Mouse (Mus musculus) olfactory bulb, adult 2 months (tissue): Measurements from ENCODE around the gene Nrtn. TPM values are rescaled to one million over a fixed set of nuclear protein-coding genes. Genes with fewer than 3 reads are reported as not detected.
A peak's percentile ranks its signal among the peaks of the same experiment; 100 is the strongest.

ENCODE experiments used
- H3K27ac ChIP-seq: fragments of 200-500 bp; 2 replicates; pipeline ENCODE4 v1.5.1; 2012; ENCODE audit warnings: low read depth, low read length; ENCODE audit not compliant: insufficient read depth
- H3K4me1 ChIP-seq: fragments of 200-500 bp; 2 replicates; pipeline ENCODE4 v1.6.1; 2012; ENCODE audit warnings: low read length; ENCODE audit not compliant: control insufficient read depth, insufficient read depth
- H3K4me3 ChIP-seq: fragments of 200-500 bp; 2 replicates; pipeline ENCODE4 v1.5.1; 2012; ENCODE audit warnings: mild to moderate bottlenecking, low read depth, low read length, moderate library complexity; ENCODE audit not compliant: insufficient read depth
- CTCF ChIP-seq: fragments of 200-500 bp; IDR thresholded peaks from 2 replicates; pipeline ENCODE4 v1.5.1; 2012; ENCODE audit warnings: low read depth, mild to moderate bottlenecking, low read length, moderate library complexity; ENCODE audit not compliant: insufficient read depth
- POLR2A ChIP-seq: fragments of 200-500 bp; IDR thresholded peaks from 2 replicates; pipeline ENCODE4 v1.6.1; 2012; ENCODE audit warnings: mild to moderate bottlenecking, low read depth, low read length, moderate library complexity; ENCODE audit not compliant: insufficient read depth
- WGBS: fragments of 180-500 bp; shearing (Covaris S2); methylation state at CpG from one replicate; pipeline ENCODE4 v1.1.7; 2018; 5-methylcytosine and 5-hydroxymethylcytosine counted together
- polyA plus RNA-seq: library from polyadenylated mRNA; stranded (reverse); fragments of >200 nt; gene quantifications from 2 replicates; pipeline ENCODE4 v1.2.4, GENCODE M21; 2012; ENCODE audit warnings: low replicate concordance; ENCODE audit not compliant: missing spikeins, insufficient read depth, insufficient read length

The Nrtn gene
- polyA plus RNA-seq, 1 experiment: not detected

- peaks cover 27% of the 10 kb centered on the region for H3K4me1 ChIP-seq
- H3K27ac ChIP-seq: no peak overlapping the region
- no peak overlapping the region for H3K4me3 ChIP-seq
- TF ChIP-seq POLR2A (no peak), CTCF (no peak)
- WGBS: 28% methylated on average over 6 of the region's 6 CpGs
Observed at GRCm38 (mm10) chr17:56729151-56729550, 28.2 kb downstream of the Nrtn start.

- Histone ChIP-seq H3K4me1 (peaks cover 28% of the 10 kb centered on the region), H3K4me3 (no peak overlapping the region), H3K27ac (no peak overlapping the region)
- WGBS: 7% methylated on average over 12 of the region's 12 CpGs
- TF ChIP-seq CTCF (no peak), POLR2A (no peak)
Observed at GRCm38 (mm10) chr17:56728117-56728516, 29.2 kb downstream of the Nrtn start.

GRCm38 (mm10) chr17:56727659-56728058, 29.7 kb downstream of the Nrtn start:
- no peak overlapping the region for H3K27ac ChIP-seq
- 21% methylated on average over 12 of the region's 12 CpGs for WGBS
- H3K4me3 ChIP-seq: no peak overlapping the region
- TF ChIP-seq POLR2A (no peak), CTCF (no peak)
- peaks cover 31% of the 10 kb centered on the region for H3K4me1 ChIP-seq

- WGBS: 39% methylated on average over 7 of the region's 7 CpGs
- peaks cover 31% of the 10 kb centered on the region for H3K4me1 ChIP-seq
- no peak for TF ChIP-seq POLR2A
- no peak overlapping the region for H3K27ac ChIP-seq
- no peak overlapping the region for H3K4me3 ChIP-seq
Observed at GRCm38 (mm10) chr17:56727029-56727649, 30.2 kb downstream of the Nrtn start.

GRCm38 (mm10) chr17:56723419-56724161, 33.7 kb downstream of the Nrtn start:
- H3K27ac ChIP-seq: no peak overlapping the region
- peaks cover 44% of the 10 kb centered on the region for H3K4me1 ChIP-seq
- TF ChIP-seq CTCF (no peak), POLR2A (no peak)
- WGBS: 70% methylated on average over 11 of the region's 11 CpGs
- H3K4me3 ChIP-seq: no peak overlapping the region

- 87% methylated on average over 5 of the region's 5 CpGs for WGBS
- TF ChIP-seq POLR2A (no peak), CTCF (no peak)
- H3K4me3 ChIP-seq: no peak overlapping the region
- H3K27ac ChIP-seq: no peak overlapping the region
- peaks cover 33% of the 10 kb centered on the region for H3K4me1 ChIP-seq
Observed at GRCm38 (mm10) chr17:56722441-56722840, 34.9 kb downstream of the Nrtn start.

GRCm38 (mm10) chr17:56717363-56718058, 39.8 kb downstream of the Nrtn start, which contains the start of the genes Ndufa11 and Vmac:
Ndufa11 (plus strand) TSS chr17:56717767.
Vmac (minus strand) TSS chr17:56718022.
- H3K4me3 ChIP-seq: peak within 1 kb of the TSS; percentile 92
- TF ChIP-seq CTCF (no peak), POLR2A (peak; percentile 70)
- peaks cover 33% of the 10 kb centered on the region for H3K4me1 ChIP-seq
- under 1% methylated on average over 59 of the region's 59 CpGs for WGBS
- peak within 1 kb of the TSS; percentile 89 for H3K27ac ChIP-seq

- H3K27ac ChIP-seq: peak overlapping the region; percentile 78
- WGBS: under 1% methylated on average over 55 of the region's 55 CpGs
- no peak for TF ChIP-seq CTCF
- peak; percentile 31; the same call in 1 of the 2 replicates for TF ChIP-seq POLR2A
- peaks cover 39% of the 10 kb centered on the region for H3K4me1 ChIP-seq
- peak overlapping the region; percentile 92 for H3K4me3 ChIP-seq
Observed at GRCm38 (mm10) chr17:56716655-56717362, 40.5 kb downstream of the Nrtn start.
